Mouse (Mus musculus): ENCODE results near the gene Aip.
A peak's percentile ranks its signal among the peaks of the same experiment; 100 is the strongest.

Gene Aip

DNA sequence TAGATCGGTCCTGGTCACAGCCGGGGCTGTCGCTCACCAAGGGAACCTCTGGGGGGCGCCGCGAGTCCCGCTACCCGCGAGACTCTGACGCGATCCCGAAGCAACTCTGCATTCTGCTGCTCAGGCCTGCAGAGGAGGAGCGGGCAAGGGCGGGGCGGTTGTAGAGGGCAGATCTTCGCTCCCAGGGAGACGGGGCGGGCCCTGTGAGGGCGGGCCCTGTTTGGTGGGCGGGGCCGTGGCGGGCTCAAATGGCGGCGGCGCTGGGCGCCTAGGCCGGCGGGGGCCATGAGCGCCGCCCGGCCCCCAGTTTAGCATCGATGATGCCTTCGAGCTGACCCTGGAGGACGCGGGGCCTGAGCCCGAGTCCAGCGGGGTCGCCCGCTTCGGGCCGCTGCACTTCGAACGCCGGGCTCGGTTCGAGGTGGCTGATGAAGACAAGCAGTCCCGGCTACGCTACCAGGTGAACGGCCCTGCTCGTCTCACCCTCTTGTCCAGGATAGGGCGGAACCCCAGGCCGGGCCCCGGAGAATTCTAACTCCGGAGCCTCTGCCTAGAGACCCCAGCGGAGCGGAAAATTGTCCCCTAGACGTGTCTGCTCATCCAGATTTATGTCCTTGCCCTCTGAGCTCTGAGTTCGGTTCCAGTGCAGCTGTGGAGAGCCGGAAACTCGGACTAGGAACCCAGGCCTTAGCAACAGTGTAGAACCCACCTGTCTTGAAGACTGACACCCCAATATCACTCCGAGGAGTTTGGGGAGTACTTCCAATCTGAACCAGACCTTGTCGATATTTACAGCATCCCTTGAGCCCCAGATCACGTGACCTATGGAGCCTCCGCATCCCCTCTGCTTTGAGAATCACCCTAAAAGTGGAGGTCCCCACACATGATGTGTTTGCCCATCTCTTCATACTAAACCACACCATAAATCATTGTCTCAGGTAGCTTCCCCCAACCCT lies at the start of gene Aip:
Gene Aip, minus strand, starts transcription at position 118 of the 956 bp plus-strand sequence.
- peak; percentile 99 for DNase-seq (ENCODE audit: low spot score)

GRCm38 (mm10) chr19:4172925-4173324 lies 47.3 kb upstream of the Aip start:
- no peak for DNase-seq (ENCODE audit: low spot score)

- DNase-seq (ENCODE audit: low spot score), result no peak
These were observed 46.0 kb upstream of the Aip start for GRCm38 (mm10) chr19:4171393-4172290.

- DNase-seq (ENCODE audit: low spot score), result no peak
These were observed 45.2 kb upstream of the Aip start for GRCm38 (mm10) chr19:4170723-4171392.

GRCm38 (mm10) chr19:4169810-4170209 lies 44.2 kb upstream of the Aip start:
- no peak for DNase-seq (ENCODE audit: low spot score)

DNA sequence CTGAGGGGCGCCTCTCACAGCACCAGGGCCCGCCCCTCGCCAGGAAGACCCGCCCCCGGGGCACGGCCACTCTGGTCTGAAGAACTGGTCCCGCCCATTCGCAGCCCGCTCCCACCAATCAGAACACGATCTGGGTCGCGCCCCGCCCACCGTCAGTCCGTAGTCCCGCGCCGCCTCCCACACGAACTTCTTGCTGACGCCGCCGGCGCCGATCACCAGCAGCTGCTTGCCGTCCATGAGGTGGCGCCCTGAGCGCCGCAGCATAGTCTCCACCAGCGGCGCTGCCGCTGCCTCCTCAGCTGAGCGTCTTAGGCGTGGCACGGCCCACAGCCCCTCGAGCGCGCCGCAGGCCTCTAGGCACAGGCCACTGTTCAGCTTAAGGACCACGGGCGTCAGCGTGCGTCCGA lies 43.7 kb upstream of the Aip start:
- DNase-seq (ENCODE audit: low spot score), result peak; percentile 100

DNA sequence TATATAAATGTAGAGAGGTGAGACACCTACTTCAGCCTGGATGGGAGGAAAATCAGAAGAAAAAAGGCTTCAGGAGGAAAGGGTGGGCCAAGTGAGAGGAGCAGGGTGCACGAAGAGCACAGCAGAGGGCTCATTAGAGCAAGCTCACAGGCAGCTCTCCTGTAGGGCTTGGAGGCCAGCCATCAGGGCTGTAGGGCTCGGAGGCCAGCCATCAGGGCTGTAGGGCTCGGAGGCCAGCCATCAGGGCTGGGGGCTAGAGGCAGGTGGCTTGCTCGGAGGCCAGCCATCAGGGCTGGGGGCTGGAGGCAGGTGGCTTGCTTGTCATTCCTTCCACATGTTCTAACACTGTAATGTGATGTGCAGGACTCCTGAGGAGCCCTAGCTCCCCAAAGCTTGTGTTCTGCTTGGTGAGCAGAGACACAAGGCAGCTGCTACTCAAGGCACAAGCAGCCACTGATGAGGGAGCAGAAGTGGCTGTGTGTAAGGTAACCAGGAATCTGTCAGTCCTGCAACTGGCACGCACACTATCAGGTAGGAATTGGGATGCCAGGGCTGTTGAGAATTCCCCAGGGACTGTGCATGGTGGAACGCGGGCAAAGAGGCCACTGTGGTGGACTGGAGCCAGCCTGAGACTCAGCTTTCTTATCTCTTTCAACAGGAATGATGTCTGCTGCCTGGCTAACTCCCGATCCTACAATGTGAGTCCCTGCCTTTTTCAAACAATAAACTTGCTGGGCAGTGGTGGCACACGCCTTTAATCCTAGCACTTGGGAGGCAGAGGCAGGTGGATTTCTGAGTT lies 41.2 kb upstream of the Aip start:
- no peak for DNase-seq (ENCODE audit: low spot score)

DNA sequence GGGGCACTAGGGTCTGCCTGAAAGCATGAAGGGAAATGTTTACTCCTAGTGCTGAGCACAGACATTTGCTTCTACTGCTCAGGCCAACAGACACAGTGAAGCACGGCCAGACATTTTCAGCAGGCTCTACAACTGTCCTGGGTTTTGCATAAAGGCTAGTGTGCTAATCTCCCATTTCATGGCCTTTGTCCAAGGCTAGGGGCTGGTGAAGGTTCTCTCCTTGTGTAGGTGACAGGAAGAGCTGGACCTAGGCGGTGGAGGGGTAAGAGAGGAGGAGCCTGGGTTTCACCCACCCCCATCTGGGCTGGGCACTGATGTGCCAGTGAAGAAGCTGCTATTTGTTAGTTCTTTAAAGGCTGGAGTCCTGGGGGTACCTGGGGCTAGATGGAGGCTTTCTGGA lies 39.1 kb upstream of the Aip start:
- DNase-seq (ENCODE audit: low spot score), result no peak

- no peak for DNase-seq (ENCODE audit: low spot score)
These were observed 38.4 kb upstream of the Aip start for GRCm38 (mm10) chr19:4164100-4164499.

GRCm38 (mm10) chr19:4163543-4163887 lies 37.9 kb upstream of the Aip start:
- no peak for DNase-seq (ENCODE audit: low spot score)

- peak; percentile 96 for DNase-seq (ENCODE audit: low spot score)
These were observed 37.2 kb upstream of the Aip start, which contains the start of gene Rps6kb2 for GRCm38 (mm10) chr19:4162646-4163542. Gene Rps6kb2, minus strand, starts transcription at chr19:4163354.

- no peak for DNase-seq (ENCODE audit: low spot score)
These were observed 33.4 kb upstream of the Aip start for GRCm38 (mm10) chr19:4159049-4159448.

DNA sequence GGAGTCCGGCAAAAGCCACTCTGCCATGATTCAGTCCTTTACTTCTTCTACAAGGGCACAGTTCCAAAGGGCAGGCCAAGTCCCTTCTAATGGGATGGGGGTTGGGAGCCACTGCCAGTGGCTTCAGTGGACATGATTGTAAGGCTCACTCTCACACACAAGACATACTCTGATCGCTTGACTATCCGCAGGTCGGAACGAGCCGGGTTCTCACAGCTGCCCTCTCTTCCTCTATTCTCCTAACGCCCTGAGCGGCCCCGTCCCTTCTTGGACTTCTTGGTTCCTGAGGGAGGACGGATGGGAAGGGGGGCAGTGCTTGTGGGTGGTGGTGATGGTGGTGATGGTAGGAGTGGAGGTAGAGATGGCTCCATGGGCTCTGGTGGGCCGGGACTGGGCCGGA lies 31.1 kb upstream of the Aip start:
- DNase-seq (ENCODE audit: low spot score), result no peak

GRCm38 (mm10) chr19:4156073-4156579 lies 30.5 kb upstream of the Aip start:
- DNase-seq (ENCODE audit: low spot score), result no peak

DNA sequence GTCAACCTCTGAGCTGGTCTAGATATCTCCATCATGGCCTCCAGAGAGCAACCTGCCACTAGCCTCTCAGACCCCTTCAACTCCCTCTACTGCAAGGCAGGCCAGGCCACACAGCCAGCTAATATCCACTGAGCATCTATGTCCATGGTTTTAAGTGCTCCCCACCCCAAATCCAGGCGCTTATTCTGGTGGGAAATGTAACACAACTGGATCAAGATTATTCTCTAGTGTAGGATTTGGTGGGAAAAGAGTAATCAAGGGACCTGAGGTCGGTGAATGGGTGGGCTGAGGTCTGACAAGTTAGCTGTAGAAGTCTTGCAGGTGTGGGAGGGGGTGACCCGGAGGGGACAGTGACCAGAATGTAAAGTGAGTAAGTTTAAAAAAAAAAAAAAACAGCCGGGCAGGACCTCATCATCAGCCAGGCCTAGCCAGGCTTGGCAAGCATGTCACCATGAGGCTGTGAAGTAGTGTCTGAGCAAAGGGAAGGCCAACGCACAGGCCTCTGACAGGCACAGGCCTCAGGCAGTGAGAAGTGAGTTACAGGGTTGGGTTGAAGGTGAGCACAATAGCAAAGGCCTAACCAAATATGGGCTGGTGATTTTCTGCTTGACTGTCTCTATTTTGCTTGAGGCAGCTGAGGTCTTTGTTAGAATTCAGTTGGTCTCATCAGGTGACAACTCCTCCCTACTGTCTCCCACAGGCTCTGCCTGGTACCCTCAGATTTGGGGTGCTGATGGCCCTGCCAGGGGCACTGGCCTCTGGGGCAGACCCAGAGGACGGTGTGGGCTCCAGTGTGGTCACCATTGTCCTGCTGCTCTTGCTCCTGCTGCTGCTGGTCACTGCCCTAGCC lies 29.8 kb upstream of the Aip start:
- DNase-seq (ENCODE audit: low spot score), result no peak

DNA sequence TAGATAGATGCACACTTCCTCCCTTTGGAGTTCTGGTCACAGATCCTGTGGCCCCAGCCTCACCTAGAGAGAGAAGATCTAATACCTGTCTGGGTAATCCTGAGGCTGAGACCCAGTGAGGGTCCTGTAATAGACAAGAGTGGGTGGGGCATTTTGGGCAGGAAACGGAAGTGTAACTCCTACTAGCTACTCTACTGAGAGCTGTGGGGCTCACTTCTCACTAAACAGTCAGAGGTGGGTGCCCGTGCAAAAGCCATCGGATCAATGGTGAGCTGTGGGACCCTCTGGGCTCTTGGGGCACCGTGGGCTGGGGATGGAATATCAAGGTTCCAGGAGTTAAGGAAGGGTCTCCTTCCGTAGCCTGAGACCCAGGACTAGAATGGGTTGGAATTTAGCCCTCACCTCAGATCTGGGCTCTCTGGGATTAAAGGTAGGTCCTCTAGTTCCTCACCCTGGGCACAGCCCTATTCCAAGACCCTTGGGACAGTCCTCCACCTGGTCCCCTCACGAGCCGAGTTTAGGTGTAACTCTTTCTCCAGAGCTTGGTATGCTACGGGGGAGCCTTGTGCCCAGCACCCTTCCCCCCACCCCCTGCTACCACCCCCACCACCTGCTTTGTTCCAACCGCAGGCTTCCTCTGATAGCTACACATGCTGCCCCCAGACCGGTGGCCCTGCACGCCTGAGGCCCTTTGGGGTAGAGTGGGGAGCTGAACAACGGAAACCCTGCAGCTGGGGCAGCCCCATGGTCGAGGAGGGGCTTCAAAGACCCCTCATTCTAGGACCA lies 29.0 kb upstream of the Aip start:
- DNase-seq (ENCODE audit: low spot score), result no peak

DNA sequence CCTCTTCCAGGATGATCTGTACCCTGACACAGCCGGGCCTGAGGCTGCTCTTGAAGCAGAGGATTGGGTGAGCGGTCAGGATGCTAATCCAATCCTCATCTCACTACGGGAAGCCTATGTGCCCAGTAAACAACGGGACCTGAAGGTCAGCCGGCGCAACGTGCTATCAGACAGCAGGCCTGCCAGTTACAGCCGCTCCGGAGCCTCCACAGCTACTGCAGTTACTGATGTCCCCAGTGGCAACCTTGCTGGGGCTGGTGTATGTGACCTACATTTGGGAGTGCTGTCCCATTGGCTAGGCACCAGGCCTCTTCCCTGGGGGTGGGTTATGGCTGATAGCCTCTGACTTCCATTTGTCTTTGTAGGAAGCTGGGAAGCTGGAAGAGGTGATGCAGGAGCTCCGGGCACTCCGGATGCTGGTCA lies 27.6 kb upstream of the Aip start, which contains the start of gene Ptprcap:
Gene Ptprcap, plus strand, starts transcription at position 373 of the 423 bp plus-strand sequence.
- no peak for DNase-seq (ENCODE audit: low spot score)

Data from testis, postnatal 10 days (tissue).